Mouse (Mus musculus): Measurements from ENCODE around the gene Sh3pxd2b. TPM values are rescaled to one million over a fixed set of nuclear protein-coding genes. Genes with fewer than 3 reads are reported as not detected.

The Sh3pxd2b gene
- total and polyA plus RNA-seq, 3 experiments: 2.4 to 13.2 (median 6.7) TPM

- H3K27me3 ChIP-seq (replicated peaks): peaks cover 5% of the 10 kb centered on the region
- DNase-seq (ENCODE audit: extremely low read depth): no peak
- in situ Hi-C loops (cut with MboI; ENCODE audit: low pct_ligation_motif_present, low pct_unique_long_range_greater_than_20kb, low sequenced_read_pairs) (loop anchor here (10.0 to 25.0 kb wide), 2 partner anchors 125 to 323 kb away; no protein-coding TSS in a partner anchor), dilution Hi-C loops (cut with MboI; ENCODE audit: extremely low pct_ligation_motif_present, extremely low pct_unique_long_range_greater_than_20kb, low sequenced_read_pairs) (no loop called here)
- H3K36me3 ChIP-seq (replicated peaks in 1 of 2; ENCODE audit: control insufficient read depth in 1 of 2, insufficient read depth in 1 of 2, low read length in 1 of 2): no peaks in the 10 kb centered on the region
- no peaks in the 10 kb centered on the region for H3K9me3 ChIP-seq (replicated peaks; ENCODE audit: low read length)
- no peaks in the 10 kb centered on the region for H3K79me2 ChIP-seq (replicated peaks; ENCODE audit: control insufficient read depth, extremely low read depth, insufficient read depth, poor library complexity, severe bottlenecking)
- H3K4me1 ChIP-seq (ENCODE audit: control insufficient read depth in 1 of 2, insufficient read depth in 2 of 2): peaks cover 0 to 3% of the 10 kb centered on the region in 2 experiments; a peak in 2 of 4 replicates
- H3K4me3 ChIP-seq (replicated peaks in 1 of 3; ENCODE audit: low read depth in 2 of 3, low read length in 2 of 3, poor library complexity in 1 of 3): no peak overlapping the region
- no peak overlapping the region for H3K4me2 ChIP-seq (ENCODE audit: insufficient read depth, low read depth, poor library complexity, severe bottlenecking)
- H3K9ac ChIP-seq (ENCODE audit: insufficient read depth, low read depth): no peak overlapping the region
- H3K27ac ChIP-seq (ENCODE audit: insufficient read depth, low read depth): no peak overlapping the region
- TF ChIP-seq CHD2 (IDR thresholded peaks at IDR 0.05; ENCODE audit: low read length) (no peak), CHD1 (IDR thresholded peaks at IDR 0.05; ENCODE audit: low read depth, low read length) (no peak)
Observed at GRCm38 (mm10) chr11:32309928-32310327, 37.7 kb upstream of the Sh3pxd2b start.

GRCm38 (mm10) chr11:32316009-32316408 is 31.6 kb upstream of the Sh3pxd2b start:
- H3K27me3 ChIP-seq (replicated peaks): peaks cover 4% of the 10 kb centered on the region
- H3K4me1 ChIP-seq (ENCODE audit: control insufficient read depth in 1 of 2, insufficient read depth in 2 of 2): peaks cover 6 to 10% of the 10 kb centered on the region in 2 experiments; a peak in 3 of 4 replicates

GRCm38 (mm10) chr11:32320507-32321195 is 27.0 kb upstream of the Sh3pxd2b start:
- DNase-seq (ENCODE audit: extremely low read depth): no peak
- Histone ChIP-seq H3K9me3 (replicated peaks; ENCODE audit: low read length) (no peaks in the 10 kb centered on the region), H3K4me3 (replicated peaks in 1 of 3; ENCODE audit: low read depth in 2 of 3, low read length in 2 of 3, poor library complexity in 1 of 3) (no peak overlapping the region), H3K9ac (ENCODE audit: insufficient read depth, low read depth) (no peak overlapping the region), H3K27me3 (replicated peaks) (peaks cover 10% of the 10 kb centered on the region), H3K79me2 (replicated peaks; ENCODE audit: control insufficient read depth, extremely low read depth, insufficient read depth, poor library complexity, severe bottlenecking) (no peaks in the 10 kb centered on the region), H3K36me3 (replicated peaks in 1 of 2; ENCODE audit: control insufficient read depth in 1 of 2, insufficient read depth in 1 of 2, low read length in 1 of 2) (no peaks in the 10 kb centered on the region), H3K4me2 (ENCODE audit: insufficient read depth, low read depth, poor library complexity, severe bottlenecking) (no peak overlapping the region), H3K27ac (ENCODE audit: insufficient read depth, low read depth) (no peak overlapping the region), H3K4me1 (ENCODE audit: control insufficient read depth in 1 of 2, insufficient read depth in 2 of 2) (peaks cover 3 to 22% of the 10 kb centered on the region in 2 experiments; a peak in 3 of 4 replicates)
- dilution Hi-C loops (cut with MboI; ENCODE audit: extremely low pct_ligation_motif_present, extremely low pct_unique_long_range_greater_than_20kb, low sequenced_read_pairs): no loop called here
- TF ChIP-seq MEF2A (IDR thresholded peaks at IDR 0.05; ENCODE audit: borderline replicate concordance, low read depth, low read length): no peak
- TF ChIP-seq MXI1 (IDR thresholded peaks at IDR 0.05; ENCODE audit: low read depth, low read length): no peak
- no peak for TF ChIP-seq MAZ (IDR thresholded peaks at IDR 0.05; ENCODE audit: low read depth, low read length)
- TF ChIP-seq GABPA (IDR thresholded peaks at IDR 0.05; ENCODE audit: insufficient replicate concordance, low read depth, low read length): no peak
- TF ChIP-seq TCF12 (IDR thresholded peaks at IDR 0.05; ENCODE audit: low read depth, low read length): no peak
- TF ChIP-seq RAD21 (IDR thresholded peaks at IDR 0.05; ENCODE audit: low read depth, low read length): no peak
- TF ChIP-seq SIN3A (IDR thresholded peaks at IDR 0.05; ENCODE audit: low read length): no peak
- TF ChIP-seq CHD1 (IDR thresholded peaks at IDR 0.05; ENCODE audit: low read depth, low read length): no peak
- no peak for TF ChIP-seq USF1 (IDR thresholded peaks at IDR 0.05; ENCODE audit: low read depth, low read length)
- TF ChIP-seq TBP (conservative IDR thresholded peaks at IDR 0.05; ENCODE audit: low read depth, low read length): no peak
- no peak for TF ChIP-seq POLR2A (IDR thresholded peaks at IDR 0.05; ENCODE audit: low read depth, low read length)
- TF ChIP-seq MYC (IDR thresholded peaks at IDR 0.05; ENCODE audit: low read depth, low read length): no peak
- TF ChIP-seq BHLHE40 (IDR thresholded peaks at IDR 0.05; ENCODE audit: low read depth, low read length): no peak
- TF ChIP-seq HCFC1 (IDR thresholded peaks at IDR 0.05; ENCODE audit: low read depth, low read length): no peak
- no peak for TF ChIP-seq POLR2AphosphoS2 (IDR thresholded peaks at IDR 0.05; ENCODE audit: low read depth, low read length)
- no peak for TF ChIP-seq ZC3H11A (IDR thresholded peaks at IDR 0.05; ENCODE audit: low read depth, low read length)
- no peak for TF ChIP-seq E2F4 (IDR thresholded peaks at IDR 0.05; ENCODE audit: insufficient replicate concordance, low read depth, low read length)
- no peak for TF ChIP-seq ZNF384 (IDR thresholded peaks at IDR 0.05; ENCODE audit: low read depth, low read length)
- no peak for TF ChIP-seq MAX (IDR thresholded peaks at IDR 0.05; ENCODE audit: low read length)
- in situ Hi-C loops (cut with MboI; ENCODE audit: low pct_ligation_motif_present, low pct_unique_long_range_greater_than_20kb, low sequenced_read_pairs): loop anchor here (5.0 to 25.0 kb wide), 2 partner anchors 33 to 333 kb away; partner anchors contain the start of gene Hbq1b

More at GRCm38 (mm10) chr11:32316009-32316408, 31.6 kb upstream of the Sh3pxd2b start:
- H3K79me2 ChIP-seq (replicated peaks; ENCODE audit: control insufficient read depth, extremely low read depth, insufficient read depth, poor library complexity, severe bottlenecking): no peaks in the 10 kb centered on the region
- H3K4me2 ChIP-seq (ENCODE audit: insufficient read depth, low read depth, poor library complexity, severe bottlenecking): no peak overlapping the region
- 0 out of 2 replicates have a peak, but pooled peaks have one; percentile 28 for TF ChIP-seq ETS1 (conservative IDR thresholded peaks at IDR 0.05; ENCODE audit: low read depth, low read length)
- no peak for TF ChIP-seq RCOR1 (conservative IDR thresholded peaks at IDR 0.05; ENCODE audit: low read depth, low read length)
- TF ChIP-seq CHD2 (IDR thresholded peaks at IDR 0.05; ENCODE audit: low read length): no peak
- no peaks in the 10 kb centered on the region for H3K9me3 ChIP-seq (replicated peaks; ENCODE audit: low read length)
- H3K9ac ChIP-seq (ENCODE audit: insufficient read depth, low read depth): no peak overlapping the region
- H3K4me3 ChIP-seq (replicated peaks in 1 of 3; ENCODE audit: low read depth in 2 of 3, low read length in 2 of 3, poor library complexity in 1 of 3): no peak overlapping the region
- no peak for DNase-seq (ENCODE audit: extremely low read depth)
- H3K36me3 ChIP-seq (replicated peaks in 1 of 2; ENCODE audit: control insufficient read depth in 1 of 2, insufficient read depth in 1 of 2, low read length in 1 of 2): no peaks in the 10 kb centered on the region
- no peak overlapping the region for H3K27ac ChIP-seq (ENCODE audit: insufficient read depth, low read depth)
- in situ Hi-C loops (cut with MboI; ENCODE audit: low pct_ligation_motif_present, low pct_unique_long_range_greater_than_20kb, low sequenced_read_pairs): loop anchor here (5.0 to 25.0 kb wide), 2 partner anchors 64 to 329 kb away; no protein-coding TSS in a partner anchor
- dilution Hi-C loops (cut with MboI; ENCODE audit: extremely low pct_ligation_motif_present, extremely low pct_unique_long_range_greater_than_20kb, low sequenced_read_pairs): no loop called here
